Mouse (Mus musculus) liver, adult 2 months (tissue): ENCODE results near the gene Slc6a5.

Source experiments
- CTCF ChIP-seq: fragments of 200-500 bp; IDR thresholded peaks from 2 replicates; pipeline ENCODE4 v1.5.1; 2011; ENCODE audit warnings: low read depth, low read length, control low read depth
- POLR2A ChIP-seq: fragments of 200-500 bp; IDR thresholded peaks from 2 replicates; pipeline ENCODE4 v1.6.1; 2011; ENCODE audit warnings: low read length, control low read depth; ENCODE audit not compliant: insufficient read depth; ENCODE audit errors: extremely low read depth

DNA sequence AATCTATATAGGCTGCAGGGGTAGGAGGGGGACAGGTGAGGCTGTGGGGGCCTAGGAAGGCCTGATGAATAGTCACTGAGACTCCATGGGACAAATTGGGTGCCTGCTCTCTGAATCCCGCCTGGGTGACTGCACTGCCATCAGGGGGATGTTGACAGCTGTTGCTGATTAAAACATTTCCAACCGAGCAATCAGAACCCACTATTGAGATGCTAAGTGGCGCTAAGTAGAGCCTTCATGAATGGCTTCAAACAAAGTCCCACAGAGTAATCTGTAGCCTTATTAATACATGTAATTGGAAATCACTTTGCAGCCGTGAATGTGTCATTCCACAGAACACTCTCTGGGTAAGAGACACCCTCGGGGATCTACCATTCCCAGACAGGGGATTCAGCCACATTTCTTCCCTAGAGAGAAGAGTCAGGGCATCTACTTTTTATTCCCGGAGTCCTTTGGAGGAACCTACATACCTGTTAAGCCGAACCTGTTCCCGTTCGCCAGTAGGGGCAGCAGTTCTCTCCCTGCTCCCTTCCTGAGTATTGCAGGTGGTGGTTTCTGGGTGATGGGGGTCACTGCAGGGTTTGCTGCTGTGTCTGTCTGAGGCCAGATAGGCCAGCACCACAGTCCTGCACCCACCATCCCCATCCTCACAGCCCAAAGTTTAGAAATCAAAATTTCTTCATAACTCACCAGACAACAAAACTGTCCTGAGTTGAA lies 71.7 kb downstream of the Slc6a5 start:
- TF ChIP-seq POLR2A, result no peak
- no peak for TF ChIP-seq CTCF
